Mouse (Mus musculus): ENCODE measurements around the gene Olfr1512. TPM values are rescaled to one million over a fixed set of nuclear protein-coding genes. Genes with fewer than 3 reads are reported as not detected.

The Olfr1512 gene
- polyA plus RNA-seq, 1 experiment = not detected

DNA sequence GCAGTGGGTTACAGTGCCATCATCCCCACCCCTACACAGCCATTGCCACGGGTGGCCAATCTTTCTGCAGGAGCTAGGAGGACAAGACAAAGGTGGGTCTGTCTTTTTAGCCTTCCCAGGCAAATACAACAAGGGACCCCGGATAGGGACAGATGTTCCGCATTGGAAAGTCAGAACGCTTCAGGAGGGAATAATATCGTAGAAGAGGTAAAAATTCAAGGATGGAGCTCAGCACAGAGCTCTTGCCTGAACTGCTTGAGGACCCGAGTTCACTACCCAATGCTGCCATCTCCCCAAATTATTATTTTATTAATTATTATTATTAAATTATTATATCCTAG lies 39.5 kb downstream of the Olfr1512 start:
- no peak overlapping the region for H3K4me3 ChIP-seq (replicated peaks; ENCODE audit: insufficient read depth, low read depth, low read length)
- DNase-seq = no peak
- no peaks in the 10 kb centered on the region; the same call in 1 of the 2 replicates for H3K27me3 ChIP-seq (ENCODE audit: control insufficient read depth, insufficient read depth, low read length)
- no peak overlapping the region for H3K27ac ChIP-seq (ENCODE audit: insufficient read depth, low read length)
- TF ChIP-seq CTCF (IDR thresholded peaks at IDR 0.05; ENCODE audit: borderline replicate concordance, insufficient read depth, low read depth, low read length) (no peak), POLR2A (IDR thresholded peaks at IDR 0.05; ENCODE audit: borderline replicate concordance, insufficient read depth, low read length) (no peak)
- WGBS = 70% methylated on average over 6 of the region's 6 CpGs
- H3K4me1 ChIP-seq (ENCODE audit: control insufficient read depth, insufficient read depth, low read length) = no peaks in the 10 kb centered on the region

DNA sequence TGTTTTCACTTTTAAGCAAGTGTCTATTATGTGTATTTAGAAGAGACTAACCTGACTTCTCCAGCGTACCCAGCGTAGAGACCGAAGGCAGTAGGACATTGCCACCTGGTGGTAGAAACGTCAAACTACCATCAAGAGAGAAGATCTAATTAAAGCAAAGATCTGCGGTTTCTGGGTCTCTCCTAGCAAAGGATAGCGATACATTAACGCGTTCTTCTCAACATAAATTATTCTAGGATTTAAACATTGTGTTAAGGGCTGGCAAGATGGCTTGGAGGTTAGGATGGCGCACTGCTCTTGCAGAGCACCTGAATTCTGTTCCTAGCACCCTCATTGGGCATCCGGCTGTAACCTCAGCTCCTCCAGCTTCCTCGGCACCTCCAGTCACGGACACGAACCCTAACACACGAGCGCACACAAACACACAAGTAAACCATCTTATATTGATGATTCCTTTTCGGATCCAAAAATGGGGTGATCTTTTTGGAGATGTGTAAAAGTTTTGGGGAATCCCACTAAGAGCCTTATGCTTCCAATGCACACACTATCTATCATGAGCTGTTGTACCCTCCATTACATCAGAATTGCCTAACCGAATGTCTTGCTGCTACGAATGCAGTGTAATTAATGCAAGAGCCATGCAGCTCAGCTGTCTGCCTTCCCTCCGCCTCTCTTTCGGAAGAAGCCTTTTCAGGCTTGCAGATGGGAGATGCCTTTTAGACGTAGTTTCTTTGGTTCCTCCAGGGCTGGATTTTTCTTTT lies 40.0 kb downstream of the Olfr1512 start:
- H3K4me1 ChIP-seq (ENCODE audit: control insufficient read depth, insufficient read depth, low read length) = no peaks in the 10 kb centered on the region
- no peaks in the 10 kb centered on the region; the same call in 1 of the 2 replicates for H3K27me3 ChIP-seq (ENCODE audit: control insufficient read depth, insufficient read depth, low read length)
- H3K4me3 ChIP-seq (replicated peaks; ENCODE audit: insufficient read depth, low read depth, low read length) = peak overlapping the region; percentile 69
- TF ChIP-seq POLR2A (IDR thresholded peaks at IDR 0.05; ENCODE audit: borderline replicate concordance, insufficient read depth, low read length) (no peak), CTCF (IDR thresholded peaks at IDR 0.05; ENCODE audit: borderline replicate concordance, insufficient read depth, low read depth, low read length) (peak; percentile 75)
- 20% methylated on average over 21 of the region's 21 CpGs for WGBS
- H3K27ac ChIP-seq (ENCODE audit: insufficient read depth, low read length) = no peak overlapping the region
- peak; percentile 61 to 76 for DNase-seq

GRCm38 (mm10) chr14:52332171-52332570 lies 46.8 kb downstream of the Olfr1512 start:
- TF ChIP-seq CTCF (IDR thresholded peaks at IDR 0.05; ENCODE audit: borderline replicate concordance, insufficient read depth, low read depth, low read length) = no peak
- no peak for TF ChIP-seq POLR2A (IDR thresholded peaks at IDR 0.05; ENCODE audit: borderline replicate concordance, insufficient read depth, low read length)
- H3K27ac ChIP-seq (ENCODE audit: insufficient read depth, low read length) = no peak overlapping the region
- H3K4me1 ChIP-seq (ENCODE audit: control insufficient read depth, insufficient read depth, low read length) = no peaks in the 10 kb centered on the region
- no peaks in the 10 kb centered on the region; the same call in 1 of the 2 replicates for H3K27me3 ChIP-seq (ENCODE audit: control insufficient read depth, insufficient read depth, low read length)
- 63% methylated on average over 1 of the region's 3 CpGs for WGBS
- DNase-seq = no peak
- no peak overlapping the region for H3K4me3 ChIP-seq (replicated peaks; ENCODE audit: insufficient read depth, low read depth, low read length)

DNA sequence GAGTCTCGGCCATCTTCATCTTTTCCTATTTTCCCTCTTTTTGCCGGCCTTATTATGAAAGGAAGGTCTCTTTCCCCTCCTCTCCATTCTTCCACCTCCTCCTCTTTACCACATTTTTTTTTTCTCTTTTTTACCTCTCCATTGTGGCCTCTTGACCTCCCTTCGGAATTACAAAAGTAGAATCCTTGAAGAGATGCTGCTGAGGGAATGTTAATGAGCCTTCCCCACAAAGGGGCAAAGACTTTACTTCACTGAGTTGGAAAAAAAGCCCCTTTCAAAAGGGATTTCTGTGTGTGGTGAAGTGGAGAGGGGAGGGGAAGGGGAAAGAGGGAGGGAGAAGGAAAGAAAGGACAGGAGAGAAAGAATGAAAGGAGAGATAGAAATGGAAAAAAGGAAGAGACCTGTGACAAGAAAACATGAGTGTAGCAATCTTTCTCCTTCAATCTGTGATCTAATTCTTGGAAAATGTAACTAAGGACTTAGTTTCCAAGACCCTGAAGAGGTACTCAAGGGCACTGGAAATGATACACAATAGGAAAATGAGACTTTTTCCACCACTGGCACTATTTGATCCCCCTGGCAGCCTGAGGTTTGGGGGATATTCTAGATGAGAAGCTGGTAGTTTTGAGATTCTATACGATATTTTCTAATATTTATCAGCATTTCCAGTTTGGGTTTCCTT lies 47.8 kb downstream of the Olfr1512 start:
- 13% methylated on average over 4 of the region's 4 CpGs for WGBS
- no peaks in the 10 kb centered on the region for H3K4me1 ChIP-seq (ENCODE audit: control insufficient read depth, insufficient read depth, low read length)
- TF ChIP-seq CTCF (IDR thresholded peaks at IDR 0.05; ENCODE audit: borderline replicate concordance, insufficient read depth, low read depth, low read length) (no peak), POLR2A (IDR thresholded peaks at IDR 0.05; ENCODE audit: borderline replicate concordance, insufficient read depth, low read length) (no peak)
- H3K27ac ChIP-seq (ENCODE audit: insufficient read depth, low read length) = no peak overlapping the region
- no peak overlapping the region for H3K4me3 ChIP-seq (replicated peaks; ENCODE audit: insufficient read depth, low read depth, low read length)
- no peak for DNase-seq
- H3K27me3 ChIP-seq (ENCODE audit: control insufficient read depth, insufficient read depth, low read length) = no peaks in the 10 kb centered on the region; the same call in 1 of the 2 replicates

DNA sequence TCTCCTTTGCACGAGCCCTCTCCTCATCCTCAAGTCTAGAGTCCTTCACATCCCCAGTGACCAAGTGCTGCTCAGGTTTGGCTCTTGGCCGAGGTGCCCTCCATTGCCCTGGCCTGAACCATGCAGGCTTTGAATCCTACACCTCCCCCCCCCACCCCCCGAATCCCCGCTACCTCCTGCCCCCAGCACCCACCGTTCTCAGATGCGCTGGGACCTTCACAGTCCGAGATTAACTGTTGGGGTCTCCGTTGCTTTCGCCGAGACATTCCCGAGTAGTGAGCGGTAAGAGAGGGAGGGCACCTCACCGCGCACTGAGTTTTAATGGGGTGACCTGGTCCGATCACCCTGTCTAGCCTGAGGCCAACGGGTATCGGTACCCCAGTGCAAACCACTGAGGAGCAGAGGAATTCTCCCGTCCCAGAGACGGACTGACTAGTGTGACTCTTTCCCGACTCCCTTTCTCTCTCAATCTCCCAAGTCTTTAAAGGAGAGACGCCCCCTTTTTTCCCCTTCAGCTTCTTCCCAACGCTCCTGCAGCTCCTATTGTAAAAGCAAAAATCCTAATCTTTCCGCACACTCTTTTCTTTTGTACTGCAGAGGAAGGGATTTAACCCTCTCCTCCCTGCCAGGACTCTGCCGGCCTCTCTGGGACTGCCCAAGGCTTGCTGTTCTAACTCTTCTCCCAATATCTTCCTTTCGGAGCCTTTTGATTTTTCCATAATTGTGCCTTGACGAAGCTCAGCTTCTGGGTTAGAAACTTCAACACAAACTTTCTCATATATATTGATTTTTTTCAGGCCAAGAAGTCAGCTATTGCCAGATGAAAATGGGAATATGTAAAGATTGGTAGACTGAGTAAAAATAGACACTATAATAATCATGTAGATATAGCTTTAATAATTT lies 50.8 kb downstream of the Olfr1512 start, which contains the start of gene Sall2:
Gene Sall2, minus strand, starts transcription at position 853 of the 903 bp plus-strand sequence.
- no peak for DNase-seq
- H3K27me3 ChIP-seq (ENCODE audit: control insufficient read depth, insufficient read depth, low read length) = no peaks in the 10 kb centered on the region; the same call in 1 of the 2 replicates
- H3K4me3 ChIP-seq (replicated peaks; ENCODE audit: insufficient read depth, low read depth, low read length) = peak within 1 kb of the TSS; percentile 48
- 3% methylated on average over 26 of the region's 26 CpGs for WGBS
- H3K27ac ChIP-seq (ENCODE audit: insufficient read depth, low read length) = no peak within 1 kb of the TSS
- TF ChIP-seq POLR2A (IDR thresholded peaks at IDR 0.05; ENCODE audit: borderline replicate concordance, insufficient read depth, low read length) = no peak
- TF ChIP-seq CTCF (IDR thresholded peaks at IDR 0.05; ENCODE audit: borderline replicate concordance, insufficient read depth, low read depth, low read length) = no peak
- H3K4me1 ChIP-seq (ENCODE audit: control insufficient read depth, insufficient read depth, low read length) = no peaks in the 10 kb centered on the region

- 4% methylated on average over 14 of the region's 14 CpGs for WGBS
- no peak overlapping the region for H3K27ac ChIP-seq (ENCODE audit: insufficient read depth, low read length)
- TF ChIP-seq POLR2A (IDR thresholded peaks at IDR 0.05; ENCODE audit: borderline replicate concordance, insufficient read depth, low read length) (no peak), CTCF (IDR thresholded peaks at IDR 0.05; ENCODE audit: borderline replicate concordance, insufficient read depth, low read depth, low read length) (no peak)
- H3K27me3 ChIP-seq (ENCODE audit: control insufficient read depth, insufficient read depth, low read length) = no peaks in the 10 kb centered on the region; the same call in 1 of the 2 replicates
- no peaks in the 10 kb centered on the region for H3K4me1 ChIP-seq (ENCODE audit: control insufficient read depth, insufficient read depth, low read length)
- DNase-seq = no peak
- H3K4me3 ChIP-seq (replicated peaks; ENCODE audit: insufficient read depth, low read depth, low read length) = no peak overlapping the region
These were observed 51.5 kb downstream of the Olfr1512 start for GRCm38 (mm10) chr14:52327375-52327901.

- Histone ChIP-seq H3K4me3 (replicated peaks; ENCODE audit: insufficient read depth, low read depth, low read length) (no peak overlapping the region), H3K27ac (ENCODE audit: insufficient read depth, low read length) (no peak overlapping the region), H3K4me1 (ENCODE audit: control insufficient read depth, insufficient read depth, low read length) (no peaks in the 10 kb centered on the region), H3K27me3 (ENCODE audit: control insufficient read depth, insufficient read depth, low read length) (no peaks in the 10 kb centered on the region; the same call in 1 of the 2 replicates)
- no peak for DNase-seq
- WGBS = 16% methylated on average over 4 of the region's 4 CpGs
- TF ChIP-seq CTCF (IDR thresholded peaks at IDR 0.05; ENCODE audit: borderline replicate concordance, insufficient read depth, low read depth, low read length) (no peak), POLR2A (IDR thresholded peaks at IDR 0.05; ENCODE audit: borderline replicate concordance, insufficient read depth, low read length) (no peak)
These were observed 53.1 kb downstream of the Olfr1512 start for GRCm38 (mm10) chr14:52325890-52326289.

Other genes with a start within 250 kb of the Olfr1512 start
- gene Supt16, start 181.8 kb downstream of the Olfr1512 start, polyA plus RNA-seq (2012; rRNA removed) = 32.2 and 33.9 TPM in 2 replicates
- 66.8 and 67.6 TPM in 2 replicates for gene Chd8, start 121.4 kb downstream of the Olfr1512 start, polyA plus RNA-seq (2012; rRNA removed)
- gene Tox4, start 100.0 kb downstream of the Olfr1512 start, polyA plus RNA-seq (2012; rRNA removed) = 40.2 and 45.2 TPM in 2 replicates
- 37.0 and 37.7 TPM in 2 replicates for gene Rab2b, start 99.6 kb downstream of the Olfr1512 start, polyA plus RNA-seq (2012; rRNA removed)
- 36.4 and 40.6 TPM in 2 replicates for gene Mettl3, start 74.0 kb downstream of the Olfr1512 start, polyA plus RNA-seq (2012; rRNA removed)
- gene Sall2, start 50.4 kb downstream of the Olfr1512 start, polyA plus RNA-seq (2012; rRNA removed) = 60.0 TPM in 2 replicates
- gene Olfr1513, start 22.8 kb downstream of the Olfr1512 start, polyA plus RNA-seq (2012; rRNA removed) = not detected in 2 replicates
- gene Olfr1511, start 18.2 kb upstream of the Olfr1512 start, polyA plus RNA-seq (2012; rRNA removed) = not detected in 2 replicates
- not detected in 2 replicates for gene Olfr1510, start 35.2 kb upstream of the Olfr1512 start, polyA plus RNA-seq (2012; rRNA removed)
- not detected in 2 replicates for gene Olfr1509, start 63.8 kb upstream of the Olfr1512 start, polyA plus RNA-seq (2012; rRNA removed)
- gene Olfr1508, start 88.3 kb upstream of the Olfr1512 start, polyA plus RNA-seq (2012; rRNA removed) = not detected in 2 replicates
- gene Olfr1507, start 116.6 kb upstream of the Olfr1512 start, polyA plus RNA-seq (2012; rRNA removed) = not detected in 2 replicates

Measured in cerebellum, adult 2 months (tissue).